Mouse (Mus musculus) testis, adult 2 months (tissue): ENCODE data around the gene Zfp141. TPM values are rescaled to one million over a fixed set of nuclear protein-coding genes. Genes with fewer than 3 reads are reported as not detected.
"Not testable (repeated sequence)": the region's sequence is repeated elsewhere in the genome, so short reads cannot be mapped to it uniquely, and the experiment has no call there.

Experiments used
- H3K27ac ChIP-seq: fragments of 200-500 bp; 2 replicates; pipeline ENCODE4 v1.5.1; 2012; ENCODE audit warnings: low read depth, low read length; ENCODE audit not compliant: control insufficient read depth, insufficient read depth
- H3K27me3 ChIP-seq: fragments of 200-500 bp; 2 replicates; pipeline ENCODE4 v1.6.1; 2012; ENCODE audit warnings: mild to moderate bottlenecking, low read length, moderate library complexity; ENCODE audit not compliant: control insufficient read depth, insufficient read depth
- H3K36me3 ChIP-seq: fragments of 200-500 bp; 2 replicates; pipeline ENCODE4 v1.6.1; 2012; ENCODE audit warnings: mild to moderate bottlenecking, low read length; ENCODE audit not compliant: control insufficient read depth, insufficient read depth
- H3K4me1 ChIP-seq: fragments of 200-500 bp; 2 replicates; pipeline ENCODE4 v1.6.1; 2012; ENCODE audit warnings: low read length; ENCODE audit not compliant: control insufficient read depth, insufficient read depth
- H3K4me3 ChIP-seq: fragments of 200-500 bp; 2 replicates; pipeline ENCODE4 v1.5.1; 2012; ENCODE audit warnings: low read depth, mild to moderate bottlenecking, low read length, moderate library complexity, mixed read lengths; ENCODE audit not compliant: control insufficient read depth
- CTCF ChIP-seq: fragments of 200-500 bp; IDR thresholded peaks from 2 replicates; pipeline ENCODE4 v1.5.1; 2012; ENCODE audit warnings: low read depth, mild to moderate bottlenecking, inconsistent platforms, low read length, moderate library complexity; ENCODE audit not compliant: control insufficient read depth, insufficient read depth, insufficient replicate concordance
- POLR2A ChIP-seq: fragments of 200-500 bp; IDR thresholded peaks from 2 replicates; pipeline ENCODE4 v1.6.1; 2012; ENCODE audit warnings: low read depth, mild to moderate bottlenecking, inconsistent platforms, low read length, moderate library complexity; ENCODE audit not compliant: control insufficient read depth
- polyA plus RNA-seq: library from polyadenylated mRNA; depleted of rRNA; stranded (reverse); fragments of >200 nt; gene quantifications from 2 replicates; pipeline ENCODE4 v1.2.3, GENCODE M21; 2012; rRNA removed

The Zfp141 gene
- 3.2 and 6.2 TPM in 2 replicates for polyA plus RNA-seq

DNA sequence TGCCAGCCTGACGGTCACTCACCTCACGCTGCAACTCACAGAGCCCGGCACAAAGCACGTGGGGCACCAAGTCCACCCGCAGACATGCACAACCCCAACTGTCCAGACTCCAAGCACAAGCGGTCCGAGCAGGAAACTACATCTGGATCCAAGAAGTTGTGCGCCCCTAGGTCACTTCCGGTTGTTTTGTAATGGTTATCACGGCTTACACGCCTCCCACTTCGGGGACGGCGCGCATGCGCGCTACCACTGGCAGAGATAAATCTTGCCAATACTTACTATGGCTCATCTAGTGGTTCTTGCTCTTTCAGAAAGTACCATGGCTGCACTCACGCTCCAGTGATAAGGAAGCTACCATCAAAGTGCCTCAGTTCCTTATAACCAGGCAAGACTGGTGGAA is at the start of gene Zfp141:
Zfp141 (minus strand) TSS at position 153 of the 400 bp plus-strand sequence.
- peak within 1 kb of the TSS; percentile 62 for H3K27ac ChIP-seq
- peak within 1 kb of the TSS; percentile 94 for H3K4me3 ChIP-seq
- not testable (repeated sequence) for H3K27me3 ChIP-seq, H3K36me3 ChIP-seq, H3K4me1 ChIP-seq
- TF ChIP-seq POLR2A, result 0 out of 2 replicates have a peak, but pooled peaks have one; percentile 54

DNA sequence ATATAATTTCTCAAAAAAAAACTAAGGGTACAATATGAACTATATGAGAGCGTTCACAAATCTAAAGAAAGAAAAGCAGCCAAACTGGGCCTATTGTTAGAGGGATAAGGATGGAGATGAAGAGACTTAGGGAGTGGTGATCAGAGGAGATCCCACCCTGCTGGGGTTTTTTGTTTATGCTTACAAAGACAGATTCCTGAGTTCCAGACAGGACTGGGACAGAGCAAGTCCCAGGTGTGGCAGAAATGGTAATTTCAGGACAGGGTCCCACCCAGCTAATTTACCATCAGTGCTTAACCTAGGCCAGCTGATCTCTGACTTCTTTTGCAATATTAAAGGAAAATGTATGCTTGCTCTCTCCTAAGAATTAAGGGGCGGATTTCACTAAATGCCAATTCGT is 46.2 kb upstream of the Zfp141 start:
- Histone ChIP-seq H3K27me3 (no peaks in the 10 kb centered on the region), H3K4me1 (no peaks in the 10 kb centered on the region), H3K27ac (no peak overlapping the region), H3K36me3 (no peaks in the 10 kb centered on the region), H3K4me3 (no peak overlapping the region)
- TF ChIP-seq POLR2A (no peak), CTCF (no peak)

DNA sequence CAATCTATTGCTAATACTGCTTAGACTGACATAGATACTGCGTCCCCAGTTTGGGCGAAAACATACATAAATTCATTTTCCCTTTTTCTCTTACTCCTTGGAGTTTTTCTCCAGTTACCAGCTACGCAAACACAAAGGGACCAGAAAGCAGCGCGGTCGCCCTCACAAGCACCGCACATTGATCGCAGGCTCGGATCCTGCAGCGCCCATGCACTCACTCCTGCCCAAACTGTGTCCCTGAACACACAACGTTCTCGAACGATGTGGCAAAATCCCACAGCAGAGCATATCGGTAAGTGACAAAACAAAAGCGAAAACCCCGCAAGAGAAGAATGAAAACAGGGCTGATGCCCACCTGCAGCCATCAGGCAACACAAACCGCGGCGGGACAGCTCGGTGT is 354 bp downstream of the Zfp141 start:
- TF ChIP-seq POLR2A, result no peak
- TF ChIP-seq CTCF, result no peak
- peak overlapping the region; percentile 53 for H3K27ac ChIP-seq
- H3K4me3 ChIP-seq, result peak overlapping the region; percentile 94
- no peaks in the 10 kb centered on the region for H3K36me3 ChIP-seq
- peaks cover 6% of the 10 kb centered on the region for H3K4me1 ChIP-seq
- H3K27me3 ChIP-seq, result no peaks in the 10 kb centered on the region

DNA sequence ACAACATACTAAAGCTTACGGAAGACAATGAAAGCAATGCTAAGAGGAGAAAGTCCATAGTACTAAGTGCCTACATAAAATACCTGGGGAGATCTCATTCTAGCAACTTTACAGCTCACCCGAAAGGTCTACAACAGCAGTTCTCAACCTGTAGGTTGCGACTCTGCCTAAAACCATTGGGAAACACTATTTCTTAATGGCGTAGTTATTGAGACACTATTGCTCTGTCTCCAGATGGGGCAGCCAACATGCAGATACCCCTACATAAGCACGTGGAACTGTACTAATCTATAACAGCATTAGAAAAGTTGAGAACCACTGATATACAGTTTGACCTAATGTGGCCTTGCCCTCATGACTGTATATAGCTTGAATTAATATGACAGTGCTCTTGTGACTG is 7.3 kb downstream of the Zfp141 start:
- H3K36me3 ChIP-seq, result no peaks in the 10 kb centered on the region
- H3K27ac ChIP-seq, result no peak overlapping the region
- TF ChIP-seq CTCF (no peak), POLR2A (no peak)
- H3K4me3 ChIP-seq, result no peak overlapping the region
- H3K27me3 ChIP-seq, result no peaks in the 10 kb centered on the region
- no peaks in the 10 kb centered on the region for H3K4me1 ChIP-seq

DNA sequence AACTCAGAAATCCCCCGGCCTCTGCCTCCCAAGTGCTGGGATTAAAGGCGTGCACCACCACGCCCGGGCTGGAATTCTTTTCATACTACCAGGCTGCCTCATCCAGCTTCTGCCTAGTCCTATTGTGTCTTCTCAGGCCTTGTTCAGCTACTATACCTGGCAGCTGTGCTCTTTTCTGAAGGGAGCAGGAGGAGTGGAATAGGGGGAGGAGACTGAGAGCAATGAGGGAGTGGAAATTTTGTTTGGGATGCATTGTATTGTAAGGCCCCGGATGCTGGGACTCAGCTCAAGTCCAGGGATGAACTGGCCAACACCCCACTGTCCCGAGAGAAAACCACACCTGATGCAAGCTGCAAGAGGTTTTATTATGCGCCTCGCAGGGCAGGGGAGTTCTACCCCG is 8.2 kb downstream of the Zfp141 start:
- H3K4me3 ChIP-seq, result no peak overlapping the region
- H3K27me3 ChIP-seq, result no peaks in the 10 kb centered on the region
- H3K4me1 ChIP-seq, result no peaks in the 10 kb centered on the region
- no peaks in the 10 kb centered on the region for H3K36me3 ChIP-seq
- no peak for TF ChIP-seq POLR2A
- TF ChIP-seq CTCF, result no peak
- H3K27ac ChIP-seq, result no peak overlapping the region

DNA sequence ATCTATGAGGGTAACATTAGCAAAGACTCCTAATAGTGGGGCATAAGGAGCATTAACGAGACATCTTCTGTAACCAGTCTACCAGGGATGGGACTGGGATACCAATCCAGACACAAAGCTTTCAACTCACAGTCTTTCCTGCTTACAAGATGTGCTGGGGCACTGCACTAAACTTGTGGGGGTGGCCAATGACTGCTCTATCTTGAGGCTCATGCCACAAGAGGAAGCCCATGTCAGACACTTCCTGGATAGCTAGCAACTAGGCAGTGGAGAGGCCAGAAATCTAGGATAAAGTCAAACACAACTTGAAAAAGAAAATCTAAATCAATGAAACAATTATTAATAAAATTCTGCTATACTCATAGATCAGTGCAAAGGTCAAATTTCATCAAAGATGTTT is 9.3 kb downstream of the Zfp141 start:
- Histone ChIP-seq H3K27me3 (no peaks in the 10 kb centered on the region), H3K36me3 (no peaks in the 10 kb centered on the region), H3K27ac (no peak overlapping the region), H3K4me3 (no peak overlapping the region), H3K4me1 (no peaks in the 10 kb centered on the region)
- TF ChIP-seq CTCF (no peak), POLR2A (no peak)

DNA sequence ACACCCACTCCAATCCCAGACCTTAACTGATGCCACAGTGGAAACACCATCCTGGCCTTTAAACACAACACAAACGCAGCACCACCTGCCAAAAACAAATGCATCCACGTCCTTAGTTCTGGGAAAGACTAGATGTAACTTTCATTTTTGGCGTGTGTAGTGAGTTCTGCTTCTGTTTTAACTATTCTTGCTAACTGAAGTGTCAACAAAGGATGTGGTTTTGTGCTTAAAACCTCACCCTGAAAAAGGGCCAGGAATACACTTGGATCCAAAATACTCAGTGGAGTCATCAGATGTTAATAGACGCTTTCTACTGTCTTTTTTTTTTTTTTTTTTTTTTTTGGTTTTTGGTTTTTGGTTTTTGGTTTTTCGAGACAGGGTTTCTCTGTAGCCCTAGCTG is 14.7 kb downstream of the Zfp141 start:
- no peak overlapping the region for H3K27ac ChIP-seq
- no peak overlapping the region for H3K4me3 ChIP-seq
- TF ChIP-seq CTCF (no peak), POLR2A (no peak)
- H3K4me1 ChIP-seq, result no peaks in the 10 kb centered on the region
- no peaks in the 10 kb centered on the region for H3K27me3 ChIP-seq
- no peaks in the 10 kb centered on the region for H3K36me3 ChIP-seq

DNA sequence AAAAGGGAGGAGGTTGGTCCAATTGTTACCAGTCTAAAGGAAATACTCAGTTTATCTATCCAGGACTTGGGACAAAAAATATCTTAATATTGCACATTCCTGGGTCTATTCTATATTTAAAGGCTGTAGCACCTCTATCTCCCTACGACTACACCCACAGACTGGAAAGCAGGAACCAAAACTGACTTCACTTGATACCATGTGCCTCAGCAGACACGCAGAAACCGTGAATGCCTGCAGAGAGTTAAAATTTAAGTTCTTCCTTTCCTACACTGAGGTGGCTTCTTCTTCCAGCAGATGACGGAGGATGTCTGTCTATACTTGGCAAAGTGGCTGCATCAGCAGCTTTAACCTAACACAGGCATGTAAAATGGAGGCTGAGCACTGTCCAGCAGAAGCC is 15.2 kb downstream of the Zfp141 start:
- Histone ChIP-seq H3K36me3 (no peaks in the 10 kb centered on the region), H3K4me3 (no peak overlapping the region)

More for the DNA sequence above, 15.2 kb downstream of the Zfp141 start:
- Histone ChIP-seq H3K4me1 (no peaks in the 10 kb centered on the region), H3K27me3 (no peaks in the 10 kb centered on the region), H3K27ac (no peak overlapping the region)
- TF ChIP-seq CTCF, result no peak
